Comparison of ENCODE assay signal across 9 mouse cellular contexts in the genomic region with DNA sequence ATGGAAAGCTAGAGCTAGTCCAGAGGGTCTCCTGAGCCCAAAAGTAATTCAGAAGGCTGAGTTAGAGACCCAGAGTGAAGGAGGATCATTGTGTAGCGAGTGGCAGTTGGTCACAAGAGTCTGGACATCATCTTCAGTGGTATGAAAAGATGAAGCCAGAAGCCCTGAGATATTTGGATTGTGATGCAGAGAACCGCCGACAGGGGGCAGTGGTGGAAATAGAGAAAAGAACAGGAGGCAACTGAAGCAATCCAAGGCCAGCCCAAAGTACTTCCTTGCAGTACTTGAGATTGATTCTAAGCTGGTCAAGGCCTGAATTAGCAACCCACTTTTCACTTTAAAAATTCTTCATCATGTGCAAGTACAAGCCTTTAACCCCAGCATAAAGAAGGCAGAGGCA.
DNase-seq lines count a peak whose midpoint lies in the region; ATAC-seq and TF ChIP-seq lines count a peak whose summit lies in the region.
"Had no signal": no experiment of that assay in that cellular context is flagged by ENCODE, and none has a peak within 500 bp of the region (broad histone marks: within the 10 kb centered on the region; RNA-seq: fewer than 3 reads in every experiment).

No protein-coding gene starts in this region.

- no peak overlapping the region for H3K9ac ChIP-seq in heart, adult 2 months (ENCODE audit: low read depth, low read length)

- WGBS in heart, adult 2 months = 21% methylated on average over 3 of the region's 3 CpGs
- 11% methylated on average over 3 of the region's 3 CpGs for WGBS in heart, embryonic 10.5 days

- H3K36me3 ChIP-seq in heart, adult 2 months (ENCODE audit: control insufficient read depth, insufficient read depth, low read length) = no peaks in the 10 kb centered on the region
- no peaks in the 10 kb centered on the region for H3K36me3 ChIP-seq in heart, embryonic 10.5 days

- peak; percentile 63 for TF ChIP-seq CTCF in heart, adult 2 months (IDR thresholded peaks at IDR 0.05)
- TF ChIP-seq CTCF in cortical plate, adult 2 months (IDR thresholded peaks at IDR 0.05; ENCODE audit: extremely low read depth, insufficient read depth, low read length) = peak; percentile 43

- DNase-seq in heart, adult 2 months = peak; percentile 8 to 49
- DNase-seq in heart, embryonic 10.5 days (ENCODE audit: low spot score) = no peak
- DNase-seq in thymus, postnatal 14 days = peak; percentile 35
- no peak for DNase-seq in thymus, postnatal 0 days (ENCODE audit: low spot score)
- peak; percentile 45 for DNase-seq in kidney, postnatal 10 days
- peak; percentile 56 for DNase-seq in lung, postnatal 14 days

- no peak overlapping the region for H3K27ac ChIP-seq in heart, adult 2 months
- no peak overlapping the region for H3K27ac ChIP-seq in heart, embryonic 10.5 days
- H3K27ac ChIP-seq in cortical plate, adult 2 months (ENCODE audit: insufficient read depth, low read length) = no peak overlapping the region
- H3K27ac ChIP-seq: macrophage had no signal

- TF ChIP-seq POLR2A in heart, adult 2 months (IDR thresholded peaks at IDR 0.05; ENCODE audit: insufficient read depth, low read depth, low read length) = no peak
- no peak for TF ChIP-seq POLR2A in cortical plate, adult 2 months (IDR thresholded peaks at IDR 0.05; ENCODE audit: extremely low read depth, insufficient read depth, low read length)

- intact Hi-C loops in heart, adult 2 months (cut with DNase I) = no loop called here

- no peaks in the 10 kb centered on the region for H3K9me3 ChIP-seq in heart, embryonic 10.5 days

- no peak for TF ChIP-seq EP300 in heart, adult 2 months (IDR thresholded peaks at IDR 0.05; ENCODE audit: insufficient read depth, low read depth, low read length)

- no peak overlapping the region for H3K4me3 ChIP-seq in heart, adult 2 months
- H3K4me3 ChIP-seq in heart, embryonic 10.5 days = no peak overlapping the region
- H3K4me3 ChIP-seq in cortical plate, adult 2 months (ENCODE audit: insufficient read depth, low read length) = no peak overlapping the region

- H3K4me1 ChIP-seq in heart, adult 2 months (ENCODE audit: control insufficient read depth, insufficient read depth, low read length) = no peaks in the 10 kb centered on the region
- H3K4me1 ChIP-seq in heart, embryonic 10.5 days = no peaks in the 10 kb centered on the region
- H3K4me1 ChIP-seq in cortical plate, adult 2 months (ENCODE audit: control insufficient read depth, insufficient read depth, low read length) = peaks cover 5% of the 10 kb centered on the region

- H3K27me3 ChIP-seq in heart, adult 2 months (ENCODE audit: control insufficient read depth, insufficient read depth, low read length) = no peaks in the 10 kb centered on the region
- no peaks in the 10 kb centered on the region for H3K27me3 ChIP-seq in heart, embryonic 10.5 days (ENCODE audit: insufficient read depth, poor library complexity, severe bottlenecking)

- ATAC-seq in granulocyte monocyte progenitor cell, adult 5-6 weeks (replicated peaks; ENCODE audit: poor library complexity, severe bottlenecking) = no peak

- H3K79me2 ChIP-seq in heart, adult 2 months (replicated peaks; ENCODE audit: control insufficient read depth, insufficient read depth, low read length) = no peaks in the 10 kb centered on the region

Comparison
In these comparisons a context has a peak if more than half of its experiments do, and no peak if none do; other contexts are left out.
1. DNase-seq: peak in heart, adult 2 months (2 of 2), thymus, postnatal 14 days (single experiment), kidney, postnatal 10 days (single experiment) and lung, postnatal 14 days (single experiment); none in heart, embryonic 10.5 days (single experiment) and thymus, postnatal 0 days (single experiment).